Mouse (Mus musculus): ENCODE data around the gene Ppp1r13b. TPM values are rescaled to one million over a fixed set of nuclear protein-coding genes. Genes with fewer than 3 reads are reported as not detected.

The Ppp1r13b gene
- polyA plus RNA-seq, 1 experiment from 2014 or later, result 40.4 TPM

DNA sequence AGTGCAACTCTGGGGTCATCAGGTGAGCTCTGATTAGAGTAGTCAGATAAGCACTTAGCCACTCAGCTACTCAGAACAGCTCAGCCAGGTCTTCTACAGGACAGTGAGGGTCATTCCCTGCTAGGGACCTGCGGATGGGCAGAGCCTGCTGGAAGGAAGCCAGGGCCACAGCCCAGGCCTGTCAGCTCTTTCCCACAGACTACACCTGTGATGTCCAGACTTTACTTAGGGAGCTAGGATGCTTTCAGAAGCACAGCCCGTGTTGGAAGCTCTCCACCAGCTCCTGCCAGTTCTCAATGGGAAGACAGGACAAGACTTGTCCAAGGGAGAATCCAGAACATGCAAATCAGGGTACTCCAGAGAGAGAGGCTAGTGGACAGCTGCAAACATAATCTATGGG, 26.1 kb upstream of the Ppp1r13b start:
- Histone ChIP-seq H3K4me1 (0 out of 2 replicates have a peak, but pooled peaks cover 12% of the 10 kb centered on the region), H3K4me3 (no peak overlapping the region), H3K9ac (no peak overlapping the region), H3K9me3 (no peaks in the 10 kb centered on the region), H3K27ac (no peak overlapping the region), H3K36me3 (replicated peaks) (no peaks in the 10 kb centered on the region), H3K27me3 (replicated peaks) (no peaks in the 10 kb centered on the region), H3K4me2 (no peak overlapping the region)
- 82% methylated on average over 2 of the region's 2 CpGs for WGBS
- no peak for ATAC-seq (replicated peaks)

DNA sequence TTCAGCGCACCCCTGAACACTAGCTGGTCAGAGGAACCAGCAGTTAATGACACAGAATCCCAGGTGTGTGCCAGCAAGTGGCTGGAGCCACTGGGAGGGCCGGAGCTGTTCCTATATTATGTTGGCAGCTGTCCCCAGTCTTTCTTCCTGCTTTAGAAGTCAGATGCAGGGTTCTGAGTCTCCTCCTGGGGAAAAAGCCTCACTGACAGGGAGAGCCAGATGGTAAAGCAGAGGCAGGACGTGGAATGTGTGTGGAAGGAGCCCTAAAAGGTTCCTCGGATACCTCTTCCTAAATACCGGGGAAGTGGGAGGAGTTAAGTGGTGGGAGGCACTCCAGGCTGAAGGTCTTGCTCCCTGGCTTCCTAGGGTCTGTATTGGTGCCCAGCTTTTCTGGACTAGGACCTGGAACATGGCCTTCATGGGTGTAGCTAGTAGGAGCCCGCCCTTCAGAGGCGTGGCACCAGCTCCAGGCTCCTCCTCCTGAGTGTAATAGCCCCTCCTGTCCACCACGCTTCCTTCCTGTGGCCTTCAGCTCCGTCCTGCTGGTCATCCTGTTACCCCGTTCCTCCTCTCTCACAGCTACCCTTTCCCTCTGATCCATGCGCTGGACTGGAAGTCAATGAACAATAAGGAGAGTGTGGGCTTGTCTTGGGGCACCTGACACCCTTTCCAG, 25.3 kb upstream of the Ppp1r13b start:
- Histone ChIP-seq H3K4me2 (no peak overlapping the region), H3K27me3 (replicated peaks) (no peaks in the 10 kb centered on the region), H3K4me1 (0 out of 2 replicates have a peak, but pooled peaks cover 12% of the 10 kb centered on the region), H3K4me3 (no peak overlapping the region), H3K9ac (no peak overlapping the region), H3K36me3 (replicated peaks) (no peaks in the 10 kb centered on the region), H3K9me3 (no peaks in the 10 kb centered on the region), H3K27ac (no peak overlapping the region)
- no peak for ATAC-seq (replicated peaks)
- WGBS, result 64% methylated on average over 11 of the region's 11 CpGs

DNA sequence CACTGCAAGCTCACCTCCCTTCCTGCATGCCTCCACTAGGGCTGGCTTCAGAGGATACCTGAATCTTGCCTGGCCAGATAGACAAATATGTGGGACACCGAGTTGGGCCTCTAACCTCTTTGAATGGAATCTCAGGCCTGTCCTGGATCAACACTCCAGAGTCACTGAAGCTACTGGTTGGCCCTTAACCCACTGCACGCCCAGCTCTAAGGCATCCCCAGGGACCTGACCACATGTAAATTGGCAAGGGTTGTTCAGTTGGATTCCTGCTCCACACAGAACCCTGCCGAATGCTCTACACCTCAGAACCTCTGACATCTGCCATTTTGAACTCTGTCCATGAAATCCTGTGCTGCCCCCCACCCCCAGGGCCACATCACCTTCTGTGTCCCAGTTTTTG, 24.6 kb upstream of the Ppp1r13b start:
- H3K9ac ChIP-seq, result no peak overlapping the region
- ATAC-seq (replicated peaks), result no peak
- 71% methylated on average over 3 of the region's 3 CpGs for WGBS

DNA sequence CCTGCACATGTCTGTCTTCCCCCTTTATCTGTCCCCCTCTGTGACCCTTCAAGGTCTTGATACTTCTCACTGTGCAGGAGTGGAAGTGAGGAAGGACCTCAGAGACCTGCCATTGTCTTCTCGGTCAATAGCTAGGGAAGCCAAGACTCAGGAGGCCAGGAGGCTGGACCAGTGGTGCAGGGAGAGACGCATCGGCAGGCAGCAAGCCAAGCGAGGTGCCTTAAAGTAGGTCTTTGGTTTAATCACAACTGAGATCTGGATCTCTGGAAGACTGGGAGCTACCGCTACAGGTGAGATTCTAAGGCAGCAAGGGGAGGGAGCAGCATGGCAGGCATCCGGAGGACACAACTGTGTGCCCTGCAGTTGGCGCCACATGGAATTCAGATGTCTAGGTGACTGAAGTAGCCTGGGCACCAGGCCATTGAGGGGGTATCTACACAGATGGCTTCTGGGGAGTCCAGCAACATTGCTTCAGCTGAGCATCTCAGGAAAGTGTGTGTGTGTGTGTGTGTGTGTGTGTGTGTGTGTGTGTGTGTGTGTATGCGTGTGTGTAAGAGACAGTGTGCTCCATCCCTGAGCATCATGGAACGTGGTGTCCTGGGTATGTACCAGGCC, 23.6 kb upstream of the Ppp1r13b start:
- peak overlapping the region; percentile 32; the same call in 1 of the 2 replicates for H3K27ac ChIP-seq
- WGBS, result 86% methylated on average over 9 of the region's 9 CpGs

More for the DNA sequence above, 24.6 kb upstream of the Ppp1r13b start:
- Histone ChIP-seq H3K4me3 (no peak overlapping the region), H3K27me3 (replicated peaks) (no peaks in the 10 kb centered on the region), H3K9me3 (no peaks in the 10 kb centered on the region), H3K27ac (no peak overlapping the region), H3K36me3 (replicated peaks) (no peaks in the 10 kb centered on the region), H3K4me1 (0 out of 2 replicates have a peak, but pooled peaks cover 12% of the 10 kb centered on the region), H3K4me2 (no peak overlapping the region)

DNA sequence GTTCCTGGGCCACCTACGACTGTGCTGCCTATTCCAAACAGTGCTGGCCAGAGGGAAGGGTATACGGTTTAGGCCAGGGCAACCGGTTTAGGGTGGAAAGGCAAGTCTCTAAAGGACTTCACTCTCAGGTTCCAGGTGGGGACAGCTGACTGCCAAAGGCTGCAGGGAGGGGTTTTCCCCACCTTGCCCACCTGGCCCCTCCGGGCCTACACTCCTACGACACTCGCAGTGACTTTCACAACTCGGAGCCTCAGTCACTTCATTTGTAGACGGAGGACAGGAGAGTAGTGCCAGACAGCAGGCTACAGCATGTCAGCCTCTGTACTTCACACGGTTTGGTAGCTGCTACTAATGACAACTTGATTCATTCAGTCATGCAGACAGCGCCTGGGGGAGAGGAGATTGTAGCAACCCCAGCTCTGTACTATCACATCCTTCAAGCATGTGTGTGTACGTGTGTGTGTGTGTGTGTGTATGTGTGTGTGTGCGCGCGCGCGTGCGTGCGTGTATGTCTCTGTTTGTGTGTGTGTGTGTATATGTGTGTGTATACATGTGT, 20.6 kb upstream of the Ppp1r13b start:
- Histone ChIP-seq H3K27me3 (replicated peaks) (no peaks in the 10 kb centered on the region), H3K36me3 (replicated peaks) (no peaks in the 10 kb centered on the region), H3K27ac (no peak overlapping the region), H3K4me2 (no peak overlapping the region), H3K4me3 (no peak overlapping the region), H3K4me1 (0 out of 2 replicates have a peak, but pooled peaks cover 10% of the 10 kb centered on the region), H3K9me3 (no peaks in the 10 kb centered on the region), H3K9ac (no peak overlapping the region)
- ATAC-seq (replicated peaks), result no peak
- 92% methylated on average over 18 of the region's 18 CpGs for WGBS

More for the DNA sequence above, 23.6 kb upstream of the Ppp1r13b start:
- no peak for ATAC-seq (replicated peaks)
- Histone ChIP-seq H3K27me3 (replicated peaks) (no peaks in the 10 kb centered on the region), H3K4me1 (0 out of 2 replicates have a peak, but pooled peaks cover 12% of the 10 kb centered on the region), H3K9ac (no peak overlapping the region), H3K4me3 (no peak overlapping the region), H3K4me2 (no peak overlapping the region), H3K9me3 (no peaks in the 10 kb centered on the region), H3K36me3 (replicated peaks) (no peaks in the 10 kb centered on the region)

DNA sequence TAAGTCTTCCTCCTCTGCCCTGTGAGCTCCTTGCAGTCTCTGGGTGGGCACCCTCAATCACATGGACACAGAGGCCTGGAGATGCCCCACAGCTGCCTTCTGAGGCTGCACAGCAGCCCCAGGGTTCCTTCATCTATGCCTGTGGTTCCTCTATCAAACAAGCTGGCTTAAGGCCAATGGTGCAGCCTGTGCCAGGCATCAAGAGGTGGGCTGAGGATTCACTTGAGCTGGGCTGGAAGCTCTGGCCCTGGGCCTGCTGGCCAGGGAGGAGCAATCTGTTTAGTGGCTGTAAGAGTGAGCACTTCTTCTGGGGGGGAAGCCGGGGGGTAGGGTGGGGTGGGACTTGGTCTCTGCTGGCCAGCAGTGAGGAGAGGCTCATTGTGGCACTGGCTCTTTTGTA, 19.4 kb upstream of the Ppp1r13b start:
- Histone ChIP-seq H3K36me3 (replicated peaks) (no peaks in the 10 kb centered on the region), H3K4me2 (no peak overlapping the region), H3K4me3 (no peak overlapping the region), H3K27ac (no peak overlapping the region), H3K9me3 (no peaks in the 10 kb centered on the region), H3K4me1 (0 out of 2 replicates have a peak, but pooled peaks cover 3% of the 10 kb centered on the region), H3K9ac (no peak overlapping the region), H3K27me3 (replicated peaks) (no peaks in the 10 kb centered on the region)
- WGBS, result 90% methylated on average over 1 of the region's 1 CpGs
- no peak for ATAC-seq (replicated peaks)

DNA sequence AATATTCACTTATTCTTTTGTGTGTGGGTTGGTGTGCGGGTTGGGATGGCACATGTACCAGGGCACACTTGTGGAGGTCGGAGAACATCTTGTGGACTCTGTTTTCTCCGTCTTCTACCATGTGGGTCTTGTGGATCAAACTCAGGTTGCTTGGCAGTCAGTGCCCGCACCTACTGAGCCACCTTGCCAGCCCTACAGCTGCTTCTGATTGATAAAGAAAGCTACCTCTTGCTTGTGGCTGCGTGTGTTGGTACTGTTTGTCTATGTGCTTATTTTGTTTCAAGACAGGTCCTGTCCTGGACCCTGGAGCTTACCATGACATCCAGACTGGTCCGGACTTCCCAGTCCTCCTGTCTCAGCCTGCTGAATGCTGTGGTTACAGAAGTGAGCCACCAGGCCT, 15.2 kb upstream of the Ppp1r13b start:
- no peak for ATAC-seq (replicated peaks)
- Histone ChIP-seq H3K9me3 (no peaks in the 10 kb centered on the region), H3K4me2 (no peak overlapping the region), H3K27me3 (replicated peaks) (no peaks in the 10 kb centered on the region), H3K9ac (no peak overlapping the region), H3K4me1 (no peaks in the 10 kb centered on the region), H3K36me3 (replicated peaks) (no peaks in the 10 kb centered on the region), H3K4me3 (no peak overlapping the region), H3K27ac (no peak overlapping the region)
- WGBS, result 89% methylated on average over 6 of the region's 6 CpGs

DNA sequence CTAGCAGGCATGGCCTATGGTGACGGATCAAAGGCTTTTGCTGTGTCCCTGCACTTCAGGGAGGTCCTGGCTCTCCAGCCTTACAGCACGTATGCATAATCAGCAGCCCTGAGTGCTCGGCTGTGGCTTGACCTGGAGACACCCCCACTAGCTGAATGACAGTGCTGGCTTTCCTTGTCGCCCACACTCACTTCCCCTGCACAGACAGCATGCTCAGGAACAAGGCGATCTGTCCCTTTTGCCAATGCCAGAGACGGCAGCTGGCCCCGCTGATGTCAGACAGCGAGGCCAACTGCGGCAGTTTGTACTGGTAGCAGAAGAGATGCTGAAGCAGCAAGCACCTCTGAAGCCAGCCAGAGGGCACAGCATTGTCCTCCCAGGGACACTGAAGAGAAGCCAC, 12.1 kb upstream of the Ppp1r13b start:
- Histone ChIP-seq H3K4me3 (no peak overlapping the region), H3K27ac (no peak overlapping the region), H3K27me3 (replicated peaks) (no peaks in the 10 kb centered on the region), H3K9ac (no peak overlapping the region), H3K4me1 (no peaks in the 10 kb centered on the region), H3K36me3 (replicated peaks) (no peaks in the 10 kb centered on the region), H3K9me3 (no peaks in the 10 kb centered on the region), H3K4me2 (no peak overlapping the region)
- 61% methylated on average over 9 of the region's 9 CpGs for WGBS
- ATAC-seq (replicated peaks), result no peak

DNA sequence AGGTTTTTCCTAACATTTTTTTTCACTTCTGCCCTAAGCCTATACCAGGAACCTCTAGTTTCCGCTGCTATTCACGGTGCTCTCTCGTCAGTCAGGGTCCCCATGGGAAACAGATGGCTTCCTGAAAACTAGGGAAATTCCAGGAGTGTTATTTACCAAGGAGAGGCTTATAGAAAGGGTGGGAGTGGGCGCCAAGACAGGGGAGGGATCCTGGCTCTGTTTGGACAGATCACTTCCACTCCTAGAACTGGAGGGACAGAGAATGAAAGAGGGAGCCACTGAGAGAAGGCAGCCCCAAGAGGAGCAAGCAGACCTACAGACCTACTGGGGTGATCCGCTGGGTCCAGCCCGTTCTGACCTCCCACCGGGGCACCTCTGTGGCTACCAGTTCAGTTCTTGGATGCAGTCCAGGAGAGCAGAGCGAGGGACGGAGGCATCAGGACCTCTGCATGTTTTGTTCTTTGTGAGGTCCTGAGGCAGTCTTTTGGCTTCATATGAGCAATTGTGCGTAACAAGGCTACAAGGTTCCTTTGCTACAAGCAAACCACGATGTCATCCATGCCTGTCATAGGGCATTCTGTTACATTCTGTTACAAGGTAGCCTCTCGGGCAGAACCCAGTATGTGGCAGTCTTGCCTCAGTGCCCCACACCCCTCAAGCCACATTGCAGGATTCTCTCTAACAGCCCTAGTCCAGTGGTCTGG, 8.8 kb upstream of the Ppp1r13b start:
- no peaks in the 10 kb centered on the region for H3K4me1 ChIP-seq
- WGBS, result 49% methylated on average over 12 of the region's 12 CpGs
- H3K27me3 ChIP-seq (replicated peaks), result no peaks in the 10 kb centered on the region
- ATAC-seq (replicated peaks), result no peak
- no peak overlapping the region for H3K4me2 ChIP-seq
- no peaks in the 10 kb centered on the region for H3K9me3 ChIP-seq
- H3K4me3 ChIP-seq, result no peak overlapping the region
- no peak overlapping the region for H3K9ac ChIP-seq
- no peaks in the 10 kb centered on the region for H3K36me3 ChIP-seq (replicated peaks)
- H3K27ac ChIP-seq, result no peak overlapping the region

DNA sequence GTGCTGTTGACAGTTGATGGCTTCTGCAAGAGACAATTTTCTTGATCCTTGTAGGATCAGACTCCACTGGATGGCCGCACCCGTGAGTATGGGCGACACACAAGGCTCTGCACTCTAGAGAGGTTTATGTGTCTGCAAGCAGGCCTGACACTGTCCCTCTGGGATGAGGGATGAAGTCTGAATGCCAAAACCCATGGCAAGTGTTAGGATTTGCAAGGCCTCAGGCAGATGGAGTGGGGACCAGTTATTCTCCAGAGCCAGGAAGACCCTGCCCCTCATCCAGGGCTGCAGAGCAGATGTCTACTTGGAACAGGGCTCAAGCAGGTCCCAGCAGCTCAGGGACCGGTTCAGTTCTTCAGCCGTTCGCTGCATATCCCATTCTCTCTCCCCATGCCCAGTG, 7.9 kb upstream of the Ppp1r13b start:
- no peak for ATAC-seq (replicated peaks)
- 88% methylated on average over 6 of the region's 6 CpGs for WGBS
- Histone ChIP-seq H3K9me3 (no peaks in the 10 kb centered on the region), H3K36me3 (replicated peaks) (no peaks in the 10 kb centered on the region), H3K9ac (no peak overlapping the region), H3K4me1 (no peaks in the 10 kb centered on the region), H3K27me3 (replicated peaks) (no peaks in the 10 kb centered on the region), H3K4me2 (no peak overlapping the region), H3K4me3 (no peak overlapping the region), H3K27ac (no peak overlapping the region)

DNA sequence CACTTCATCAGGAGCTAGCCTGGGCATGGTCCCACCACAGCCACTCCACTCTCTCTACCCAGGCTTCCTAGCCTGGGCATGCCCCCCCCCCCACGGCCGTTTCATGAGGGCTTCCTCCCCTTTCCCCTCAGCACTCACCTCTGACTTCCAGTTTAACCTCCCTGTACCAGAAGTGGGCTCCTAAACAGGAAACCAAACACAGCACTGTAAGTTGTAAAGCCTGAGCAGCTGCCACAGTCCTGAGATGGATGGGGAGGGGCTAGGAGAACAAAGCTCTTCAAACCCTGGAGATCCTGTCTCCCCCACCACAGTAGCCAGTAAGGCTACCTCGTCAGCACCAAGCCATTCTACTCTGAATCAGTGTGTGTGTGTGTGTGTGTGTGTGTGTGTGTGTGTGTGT, 6.1 kb upstream of the Ppp1r13b start:
- 49% methylated on average over 3 of the region's 3 CpGs for WGBS
- H3K27ac ChIP-seq, result no peak overlapping the region

DNA sequence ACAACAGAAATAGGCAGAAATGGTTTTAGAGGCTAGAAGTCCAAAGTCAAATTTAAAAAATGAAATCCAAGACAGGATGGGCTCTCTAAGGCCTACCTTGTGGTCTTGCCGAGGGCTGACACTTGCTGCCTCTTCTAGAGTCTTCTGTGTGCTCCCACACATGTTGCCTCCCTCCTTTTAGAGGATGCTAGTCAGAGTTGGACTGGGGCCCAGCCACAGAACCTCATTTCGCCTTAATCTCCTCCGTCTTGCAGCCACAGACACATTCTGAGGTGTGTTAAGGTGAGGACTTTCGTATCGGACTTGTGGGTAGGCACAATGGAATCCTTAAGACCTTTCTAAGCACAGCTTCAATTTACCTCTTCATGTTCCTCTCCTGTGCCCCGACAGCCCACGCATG, 4.9 kb upstream of the Ppp1r13b start:
- no peak overlapping the region for H3K4me3 ChIP-seq
- H3K9me3 ChIP-seq, result no peaks in the 10 kb centered on the region
- H3K4me2 ChIP-seq, result no peak overlapping the region
- no peak overlapping the region for H3K27ac ChIP-seq
- H3K4me1 ChIP-seq, result peaks cover 7% of the 10 kb centered on the region
- H3K36me3 ChIP-seq (replicated peaks), result no peaks in the 10 kb centered on the region
- H3K27me3 ChIP-seq (replicated peaks), result no peaks in the 10 kb centered on the region
- H3K9ac ChIP-seq, result no peak overlapping the region
- WGBS, result 83% methylated on average over 7 of the region's 7 CpGs
- no peak for ATAC-seq (replicated peaks)

More for the DNA sequence above, 6.1 kb upstream of the Ppp1r13b start:
- Histone ChIP-seq H3K4me2 (no peak overlapping the region), H3K4me3 (no peak overlapping the region), H3K9ac (no peak overlapping the region), H3K4me1 (no peaks in the 10 kb centered on the region), H3K27me3 (replicated peaks) (no peaks in the 10 kb centered on the region), H3K9me3 (no peaks in the 10 kb centered on the region), H3K36me3 (replicated peaks) (no peaks in the 10 kb centered on the region)
- no peak for ATAC-seq (replicated peaks)
